Mouse (Mus musculus) lung, adult 2 months (tissue): ENCODE data around the gene Rnf167.

ENCODE experiments used
- CTCF ChIP-seq: fragments of 200-500 bp; IDR thresholded peaks from 2 replicates; pipeline ENCODE4 v1.5.1; 2011; ENCODE audit warnings: mild to moderate bottlenecking, low read length, control low read depth; ENCODE audit not compliant: insufficient read depth
- POLR2A ChIP-seq: fragments of 200-500 bp; IDR thresholded peaks from 2 replicates; pipeline ENCODE4 v1.6.1; 2011; ENCODE audit warnings: low read depth, mild to moderate bottlenecking, control low read depth, low read length, borderline replicate concordance; ENCODE audit errors: extremely low read depth

- TF ChIP-seq CTCF (no peak), POLR2A (no peak)
These were observed 4.0 kb upstream of the Rnf167 start for GRCm38 (mm10) chr11:70643051-70643450.
